Comparison of ENCODE assay signal across 8 mouse cellular contexts in genomic region chr10:122544096-122544720, GRCm38 (mm10).
DNase-seq lines count a peak whose midpoint lies in the region; ATAC-seq lines count a peak whose summit lies in the region.

No protein-coding gene starts in this region.

- peak; percentile 31 to 81 for DNase-seq in adrenal gland, adult (ENCODE audit: inconsistent age in 2 of 2, low spot score in 1 of 2)
- no peak for DNase-seq in adrenal gland, postnatal 4 days (ENCODE audit: low spot score in 2 of 2)
- peak; percentile 30 for DNase-seq in cerebellum, adult 9-10 months
- DNase-seq in frontal cortex, postnatal 36 days (ENCODE audit: low spot score in 2 of 2): peak; percentile 43 to 66
- DNase-seq in left cerebral cortex, postnatal 10 days (ENCODE audit: extremely low spot score in 1 of 2, low spot score in 2 of 2): peak; percentile 44 to 81
- DNase-seq in right cerebral cortex, postnatal 36 days (ENCODE audit: low spot score in 2 of 2): peak; percentile 19 to 27

- intact Hi-C loops in left cerebral cortex, postnatal 10 days (cut with DNase I): no loop called here

- ATAC-seq in inflammation-experienced regulatory T-cells, adult 6 months: peak; percentile 69
- peak; percentile 80 for ATAC-seq in megakaryocyte, adult 5-6 weeks (ENCODE audit: poor library complexity, severe bottlenecking)

Comparison
In these comparisons a context has a peak if more than half of its experiments do, and no peak if none do; other contexts are left out.
1. DNase-seq: peak in adrenal gland, adult (2 of 2), cerebellum, adult 9-10 months (single experiment), frontal cortex, postnatal 36 days (2 of 2), left cerebral cortex, postnatal 10 days (2 of 2) and right cerebral cortex, postnatal 36 days (2 of 2); none in adrenal gland, postnatal 4 days (0 of 2).